Mouse (Mus musculus) embryonic facial prominence, embryonic 15.5 days (tissue): ENCODE results near the gene Gm3543. TPM values are rescaled to one million over a fixed set of nuclear protein-coding genes. Genes with fewer than 3 reads are reported as not detected.
"Not testable (repeated sequence)": the region's sequence is repeated elsewhere in the genome, so short reads cannot be mapped to it uniquely, and the experiment has no call there.

ENCODE experiments used
- ATAC-seq: fragments of 200-750 bp; cut with Nextera tagmentation; 2 replicates; pipeline ENCODE4 v1.8.0; 2017; ENCODE audit warnings: low read depth, moderate TSS enrichment; ENCODE audit not compliant: insufficient number of reproducible peaks, low FRiP score, low TSS enrichment
- H3K27ac ChIP-seq: fragments of 300-500 bp; sonication (generic); replicated peaks from 2 replicates; pipeline ENCODE4 v1.5.1; 2015; ENCODE audit warnings: mild to moderate bottlenecking, inconsistent platforms
- H3K27me3 ChIP-seq: fragments of 300-500 bp; sonication (generic); 2 replicates; pipeline ENCODE4 v1.6.1; 2015; ENCODE audit warnings: inconsistent platforms
- H3K36me3 ChIP-seq: fragments of 300-500 bp; sonication (generic); 2 replicates; pipeline ENCODE4 v1.6.1; 2015; ENCODE audit warnings: mild to moderate bottlenecking, inconsistent platforms
- H3K4me1 ChIP-seq: fragments of 300-500 bp; sonication (generic); 2 replicates; pipeline ENCODE4 v1.6.1; 2015; ENCODE audit warnings: inconsistent platforms
- H3K4me2 ChIP-seq: fragments of 300-500 bp; sonication (generic); replicated peaks from 2 replicates; pipeline ENCODE4 v1.6.1; 2015; ENCODE audit warnings: mild to moderate bottlenecking, inconsistent platforms
- H3K4me3 ChIP-seq: fragments of 300-500 bp; sonication (generic); replicated peaks from 2 replicates; pipeline ENCODE4 v1.5.1; 2015; ENCODE audit warnings: mild to moderate bottlenecking, inconsistent platforms
- H3K9ac ChIP-seq: fragments of 300-500 bp; sonication (generic); 2 replicates; pipeline ENCODE4 v1.6.1; 2015; ENCODE audit warnings: inconsistent platforms
- H3K9me3 ChIP-seq: fragments of 300-500 bp; sonication (generic); replicated peaks from 2 replicates; pipeline ENCODE4 v1.6.1; 2016; ENCODE audit warnings: inconsistent platforms
- WGBS: fragments of 180-500 bp; shearing (Covaris S2); methylation state at CpG from one replicate; pipeline ENCODE4 v1.1.7; 2015; 5-methylcytosine and 5-hydroxymethylcytosine counted together
- polyA plus RNA-seq: library from polyadenylated mRNA; unstranded; fragments of >200 nt; fragmentation: Nextera tagmentation; extraction: Ambion mirVana; gene quantifications from 2 replicates; pipeline ENCODE4 v1.2.1, GENCODE M21; 2015

Gene Gm3543
- 0.76 TPM in 1 of 2 replicates, not detected in the other for polyA plus RNA-seq

DNA sequence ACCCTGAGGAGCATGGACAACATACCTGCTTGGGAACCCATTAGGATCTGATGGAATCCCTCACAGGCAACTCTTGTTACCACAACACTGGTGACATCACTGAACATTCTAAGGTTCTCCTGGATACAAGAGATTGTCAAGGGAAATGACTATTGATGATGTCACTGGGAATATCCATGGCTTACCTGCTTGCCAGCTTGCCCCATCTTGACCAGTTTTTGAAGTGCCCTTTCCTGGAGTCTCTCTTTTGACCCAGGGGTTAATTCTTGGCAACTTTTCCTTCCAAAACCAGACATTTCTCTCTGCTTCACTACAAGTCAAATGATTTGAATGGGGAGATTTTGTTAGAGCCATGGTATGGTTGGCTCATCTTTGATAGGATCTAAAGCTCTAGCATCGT lies at the start of gene Gm3543:
Gene Gm3543 (minus strand): TSS at position 101 of the 400 bp plus-strand sequence.
- not testable (repeated sequence) for H3K9me3 ChIP-seq, H3K9ac ChIP-seq, H3K36me3 ChIP-seq, H3K27me3 ChIP-seq, ATAC-seq, H3K27ac ChIP-seq, H3K4me2 ChIP-seq, H3K4me3 ChIP-seq, H3K4me1 ChIP-seq
- WGBS: no CpG with 5 or more reads among the region's 1 CpGs

DNA sequence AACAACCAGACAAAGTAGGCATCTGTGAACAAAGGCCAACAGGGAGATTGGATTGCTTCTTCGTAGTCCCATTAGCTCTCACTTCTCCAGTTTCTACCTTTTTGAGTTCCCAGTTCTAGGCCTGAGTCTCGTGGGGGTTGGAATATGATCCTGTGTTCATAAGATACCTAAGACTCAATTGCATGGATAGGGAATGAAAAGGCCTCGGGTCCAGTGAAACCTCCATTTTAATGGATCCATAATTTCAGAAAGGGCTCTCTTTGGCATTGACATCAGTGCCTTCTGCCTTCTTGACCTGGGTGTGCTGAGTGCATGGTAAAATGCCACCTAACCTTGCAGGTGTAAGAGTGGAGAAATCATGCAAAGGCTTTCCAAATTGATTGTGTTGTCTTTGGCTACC lies 14.5 kb downstream of the Gm3543 start:
- not testable (repeated sequence) for H3K9ac ChIP-seq, H3K4me1 ChIP-seq, ATAC-seq, H3K4me3 ChIP-seq, H3K9me3 ChIP-seq, H3K27ac ChIP-seq, H3K4me2 ChIP-seq, H3K27me3 ChIP-seq, H3K36me3 ChIP-seq
- WGBS: 62% methylated on average over 3 of the region's 3 CpGs

DNA sequence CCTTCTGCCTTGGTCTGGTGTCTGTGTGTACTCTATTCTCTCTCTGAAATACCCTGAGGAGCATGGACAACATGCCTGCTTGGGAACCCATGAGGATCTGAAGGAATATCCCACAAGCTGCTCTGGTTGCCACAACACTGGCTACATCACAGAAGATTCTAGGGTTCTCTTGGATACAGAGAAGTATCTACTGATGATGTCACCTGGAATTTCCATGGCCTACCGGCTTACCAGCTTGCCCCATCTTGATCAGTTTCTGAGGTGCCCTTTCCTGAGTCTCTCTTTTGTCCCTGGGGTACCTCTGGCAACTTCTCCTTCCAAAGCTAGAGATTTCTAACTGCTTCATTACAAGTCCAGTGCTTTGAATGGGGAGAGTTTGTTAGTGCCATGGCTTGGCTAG lies 15.3 kb downstream of the Gm3543 start, which contains the start of gene Gm6401:
Gene Gm6401 (minus strand): TSS at position 101 of the 400 bp plus-strand sequence.
- not testable (repeated sequence) for H3K27me3 ChIP-seq, H3K36me3 ChIP-seq, H3K9me3 ChIP-seq, H3K4me3 ChIP-seq, H3K27ac ChIP-seq, H3K4me1 ChIP-seq, H3K9ac ChIP-seq, H3K4me2 ChIP-seq, ATAC-seq
- WGBS: 81% methylated on average over 1 of the region's 1 CpGs

DNA sequence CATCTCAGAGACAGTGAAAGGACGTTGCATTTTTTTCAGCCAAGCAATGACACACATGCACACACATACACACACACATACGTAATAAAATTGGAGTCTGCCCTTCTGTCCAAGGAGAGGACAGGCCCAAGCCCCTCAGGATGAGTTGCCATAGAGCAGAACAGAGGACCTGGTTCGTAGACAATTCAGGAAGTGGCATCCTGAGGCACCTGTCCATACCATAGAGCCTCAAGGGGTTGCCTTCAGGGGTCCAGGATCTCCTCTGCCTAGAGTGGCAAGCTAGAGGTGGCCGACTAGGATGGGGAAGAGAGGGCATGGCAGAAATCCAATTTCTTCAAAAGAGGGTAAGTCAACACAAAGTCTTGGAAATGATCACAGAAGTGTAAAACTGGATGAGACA lies 19.0 kb downstream of the Gm3543 start:
- not testable (repeated sequence) for H3K36me3 ChIP-seq, H3K9me3 ChIP-seq, H3K9ac ChIP-seq, H3K4me1 ChIP-seq, H3K4me2 ChIP-seq, H3K4me3 ChIP-seq, H3K27ac ChIP-seq, H3K27me3 ChIP-seq, ATAC-seq
- 63% methylated on average over 4 of the region's 4 CpGs for WGBS

DNA sequence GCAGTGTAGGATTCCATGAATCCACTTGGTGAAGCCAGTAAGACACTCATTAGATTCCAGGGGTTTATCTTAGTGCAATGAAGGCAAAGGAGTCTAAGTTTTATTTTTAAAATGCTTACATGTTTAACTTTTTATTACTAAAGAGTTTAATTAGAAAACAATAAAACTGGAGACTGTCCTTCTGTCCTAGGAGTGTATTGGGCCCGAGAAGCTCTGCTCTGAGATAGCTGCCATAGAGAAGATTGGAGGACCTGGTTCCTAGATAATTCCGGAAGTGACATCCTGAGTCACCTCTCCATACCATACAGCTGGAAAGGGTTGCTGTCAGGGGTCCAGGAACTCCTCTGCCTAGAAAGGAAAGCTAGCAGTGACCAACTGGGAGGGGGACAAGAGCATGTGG lies 39.4 kb downstream of the Gm3543 start, which contains the start of gene 1700024B05Rik:
Gene 1700024B05Rik (plus strand): TSS at position 301 of the 400 bp plus-strand sequence.
- H3K27ac ChIP-seq, H3K4me1 ChIP-seq, ATAC-seq, H3K27me3 ChIP-seq, H3K9me3 ChIP-seq, H3K9ac ChIP-seq, H3K36me3 ChIP-seq, H3K4me3 ChIP-seq, H3K4me2 ChIP-seq: not testable (repeated sequence)
- 79% methylated on average over 2 of the region's 2 CpGs for WGBS

Other genes starting within 250 kb of the Gm3543 start
- not detected in 2 replicates for gene Gm7929, start 232.7 kb downstream of the Gm3543 start, polyA plus RNA-seq
- gene Gm47189, start 210.9 kb downstream of the Gm3543 start, polyA plus RNA-seq: not detected in 2 replicates
- gene Gm7980, start 76.0 kb downstream of the Gm3543 start, polyA plus RNA-seq: not detected in 2 replicates
- not detected in 2 replicates for gene 1700049E17Rik1, start 58.4 kb downstream of the Gm3543 start, polyA plus RNA-seq
- gene 1700024B05Rik, start 39.3 kb downstream of the Gm3543 start, polyA plus RNA-seq: not detected in 2 replicates
- not detected in 2 replicates for gene Gm6401, start 15.4 kb downstream of the Gm3543 start, polyA plus RNA-seq
- gene Gm7951, start 134.0 kb upstream of the Gm3543 start, polyA plus RNA-seq: not detected in 2 replicates
- gene Gm17027, start 179.3 kb upstream of the Gm3543 start, polyA plus RNA-seq: not detected in 2 replicates
- gene Gm3573, start 207.5 kb upstream of the Gm3543 start, polyA plus RNA-seq: not detected in 2 replicates